Mouse (Mus musculus) ES-E14 (cell line): ENCODE measurements around the gene Tbc1d2b. TPM values are rescaled to one million over a fixed set of nuclear protein-coding genes. Genes with fewer than 3 reads are reported as not detected.

Source experiments
- DNase-seq: peaks from one replicate; pipeline ENCODE4 v3.0.0-alpha.2; 2013; ENCODE audit warnings: low read depth, low spot score
- H3K27ac ChIP-seq: 2 replicates; pipeline ENCODE4 v1.5.1; 2012; ENCODE audit warnings: low read depth, mild to moderate bottlenecking, low read length, moderate library complexity, mixed read lengths; ENCODE audit not compliant: poor library complexity, insufficient read depth, severe bottlenecking
- H3K36me3 ChIP-seq: 2 replicates; pipeline ENCODE4 v1.6.1; 2012; ENCODE audit warnings: mild to moderate bottlenecking, low read length, moderate library complexity, mixed read lengths; ENCODE audit not compliant: control insufficient read depth, poor library complexity, insufficient read depth, severe bottlenecking
- H3K4me1 ChIP-seq, 2 experiments: fragments of 150-350 bp in 1 of 2; sonication (generic) in 1 of 2; 2 replicates each; pipeline ENCODE4 v1.6.1; 2012; ENCODE audit warnings: low read length in 2 of 2, mild to moderate bottlenecking in 1 of 2, mixed read lengths in 1 of 2; ENCODE audit not compliant: control insufficient read depth in 2 of 2, insufficient read depth in 2 of 2, poor library complexity in 1 of 2
- H3K4me3 ChIP-seq, 2 experiments: fragments of 150-350 bp in 1 of 2; sonication (generic) in 1 of 2; 2 replicates each; pipeline ENCODE4 v1.5.1; 2012; ENCODE audit warnings: low read length in 2 of 2, low read depth in 1 of 2, mild to moderate bottlenecking in 1 of 2, mixed read lengths in 1 of 2; ENCODE audit not compliant: insufficient read depth in 1 of 2, poor library complexity in 1 of 2, severe bottlenecking in 1 of 2
- H3K9ac ChIP-seq: 2 replicates; pipeline ENCODE4 v1.6.1; 2012; ENCODE audit warnings: low read depth, mild to moderate bottlenecking, low read length, mixed read lengths; ENCODE audit not compliant: poor library complexity, insufficient read depth, severe bottlenecking
- H3K9me3 ChIP-seq: fragments of 150-350 bp; sonication (generic); 2 replicates; pipeline ENCODE4 v1.6.1; 2012; ENCODE audit warnings: low read depth, mild to moderate bottlenecking, low read length; ENCODE audit not compliant: control insufficient read depth, insufficient read depth
- CHD2 ChIP-seq: IDR thresholded peaks from 2 replicates; pipeline ENCODE4 v1.6.1; 2014; ENCODE audit warnings: mild to moderate bottlenecking, low read depth, low read length, inconsistent platforms
- HCFC1 ChIP-seq: IDR thresholded peaks from 2 replicates; pipeline ENCODE4 v1.6.1; 2012; ENCODE audit warnings: low read length, inconsistent platforms, borderline replicate concordance; ENCODE audit not compliant: insufficient read depth
- MAFK ChIP-seq: IDR thresholded peaks from 2 replicates; pipeline ENCODE4 v1.6.1; 2014; ENCODE audit warnings: mild to moderate bottlenecking, low read depth, low read length, inconsistent platforms; ENCODE audit not compliant: insufficient read depth
- ZC3H11A ChIP-seq: IDR thresholded peaks from 2 replicates; pipeline ENCODE4 v1.6.1; 2012; ENCODE audit warnings: low read depth, mild to moderate bottlenecking, inconsistent platforms, low read length, borderline replicate concordance
- ZNF384 ChIP-seq: IDR thresholded peaks from 2 replicates; pipeline ENCODE4 v1.6.1; 2012; ENCODE audit warnings: low read depth, low read length, inconsistent platforms
- in situ Hi-C, 2 experiments: fragments of 600-800 bp; cut with MboI; formaldehyde crosslinking; loops; one replicate each; pipeline ENCODE4 v1.15.1; 2025; ENCODE audit warnings: low sequenced_read_pairs in 2 of 2, inconsistent platforms in 1 of 2; ENCODE audit not compliant: unreplicated experiment in 2 of 2
- total RNA-seq: library from RNA; depleted of rRNA; stranded (reverse); fragments of 300-350 nt; gene quantifications from 2 replicates; pipeline ENCODE4 v1.2.3, GENCODE M21; 2012

Tbc1d2b gene
- total RNA-seq, 1 experiment = 10.2 TPM

- Histone ChIP-seq H3K4me3 (no peak overlapping the region), H3K4me1 (no peaks in the 10 kb centered on the region), H3K9ac (no peak overlapping the region), H3K27ac (no peak overlapping the region), H3K9me3 (no peaks in the 10 kb centered on the region), H3K36me3 (no peaks in the 10 kb centered on the region; the same call in 1 of the 2 replicates)
- TF ChIP-seq CHD2 (no peak), ZNF384 (no peak), ZC3H11A (no peak), MAFK (no peak), HCFC1 (no peak)
- no peak for DNase-seq
- in situ Hi-C loops = no loop called here
Observed at GRCm38 (mm10) chr9:90249036-90249435, 21.6 kb downstream of the Tbc1d2b start.

GRCm38 (mm10) chr9:90248326-90248725 is 22.3 kb downstream of the Tbc1d2b start:
- H3K27ac ChIP-seq = no peak overlapping the region
- DNase-seq = no peak
- TF ChIP-seq CHD2 (no peak), HCFC1 (no peak), ZC3H11A (no peak), ZNF384 (no peak), MAFK (no peak)
- no peaks in the 10 kb centered on the region for H3K9me3 ChIP-seq
- H3K36me3 ChIP-seq = no peaks in the 10 kb centered on the region; the same call in 1 of the 2 replicates
- H3K9ac ChIP-seq = no peak overlapping the region
- H3K4me3 ChIP-seq = no peak overlapping the region
- no peaks in the 10 kb centered on the region for H3K4me1 ChIP-seq
- in situ Hi-C loops = no loop called here

GRCm38 (mm10) chr9:90247316-90247715 is 23.3 kb downstream of the Tbc1d2b start:
- Histone ChIP-seq H3K27ac (no peak overlapping the region), H3K4me3 (no peak overlapping the region), H3K9ac (no peak overlapping the region), H3K36me3 (no peaks in the 10 kb centered on the region; the same call in 1 of the 2 replicates), H3K4me1 (no peaks in the 10 kb centered on the region), H3K9me3 (no peaks in the 10 kb centered on the region)
- TF ChIP-seq CHD2 = no peak
- TF ChIP-seq ZC3H11A = no peak
- no peak for TF ChIP-seq MAFK
- TF ChIP-seq HCFC1 = no peak
- TF ChIP-seq ZNF384 = no peak
- DNase-seq = no peak
- in situ Hi-C loops = no loop called here

- in situ Hi-C loops = no loop called here
- H3K9me3 ChIP-seq = no peaks in the 10 kb centered on the region
Observed at GRCm38 (mm10) chr9:90245781-90246180, 24.8 kb downstream of the Tbc1d2b start.

GRCm38 (mm10) chr9:90245206-90245605 is 25.4 kb downstream of the Tbc1d2b start:
- Histone ChIP-seq H3K4me3 (no peak overlapping the region), H3K9ac (no peak overlapping the region), H3K36me3 (no peaks in the 10 kb centered on the region; the same call in 1 of the 2 replicates), H3K9me3 (no peaks in the 10 kb centered on the region), H3K4me1 (no peaks in the 10 kb centered on the region), H3K27ac (no peak overlapping the region)
- in situ Hi-C loops = no loop called here
- no peak for TF ChIP-seq CHD2
- TF ChIP-seq HCFC1 = no peak
- DNase-seq = no peak

More at GRCm38 (mm10) chr9:90245781-90246180, 24.8 kb downstream of the Tbc1d2b start:
- TF ChIP-seq ZC3H11A = no peak
- no peaks in the 10 kb centered on the region; the same call in 1 of the 2 replicates for H3K36me3 ChIP-seq
- H3K27ac ChIP-seq = no peak overlapping the region
- no peak overlapping the region for H3K9ac ChIP-seq
- no peak for DNase-seq
- no peak overlapping the region for H3K4me3 ChIP-seq
- no peaks in the 10 kb centered on the region for H3K4me1 ChIP-seq
